Mouse (Mus musculus) brain, embryonic 14.5 days (tissue): ENCODE data around the gene Pelp1. TPM values are rescaled to one million over a fixed set of nuclear protein-coding genes. Genes with fewer than 3 reads are reported as not detected.
"Not testable (repeated sequence)": the region's sequence is repeated elsewhere in the genome, so short reads cannot be mapped to it uniquely, and the experiment has no call there.

ENCODE experiments used
- DNase-seq: peaks from one replicate; pipeline ENCODE4 v3.0.0-alpha.2; 2011; ENCODE audit warnings: low read depth
- CTCF ChIP-seq: fragments of 200-500 bp; IDR thresholded peaks from 2 replicates; pipeline ENCODE4 v1.5.1; 2012; ENCODE audit warnings: inconsistent platforms, mild to moderate bottlenecking, moderate library complexity, borderline replicate concordance; ENCODE audit not compliant: insufficient read depth, insufficient read length; ENCODE audit errors: extremely low read depth
- POLR2A ChIP-seq: fragments of 200-500 bp; IDR thresholded peaks from 2 replicates; pipeline ENCODE4 v1.6.1; 2012; ENCODE audit warnings: mild to moderate bottlenecking, inconsistent platforms, borderline replicate concordance; ENCODE audit not compliant: poor library complexity, insufficient read depth, insufficient read length, severe bottlenecking; ENCODE audit errors: extremely low read depth
- polyA plus RNA-seq: library from polyadenylated mRNA; depleted of rRNA; stranded (reverse); fragments of >200 nt; gene quantifications from 2 replicates; pipeline ENCODE4 v1.2.3, GENCODE M21; 2012

Gene Pelp1
- polyA plus RNA-seq, 1 experiment, result 34.2 TPM

GRCm38 (mm10) chr11:70440637-70441036 is 30.8 kb upstream of the Pelp1 start:
- DNase-seq, result no peak
- TF ChIP-seq CTCF (no peak), POLR2A (no peak)

DNA sequence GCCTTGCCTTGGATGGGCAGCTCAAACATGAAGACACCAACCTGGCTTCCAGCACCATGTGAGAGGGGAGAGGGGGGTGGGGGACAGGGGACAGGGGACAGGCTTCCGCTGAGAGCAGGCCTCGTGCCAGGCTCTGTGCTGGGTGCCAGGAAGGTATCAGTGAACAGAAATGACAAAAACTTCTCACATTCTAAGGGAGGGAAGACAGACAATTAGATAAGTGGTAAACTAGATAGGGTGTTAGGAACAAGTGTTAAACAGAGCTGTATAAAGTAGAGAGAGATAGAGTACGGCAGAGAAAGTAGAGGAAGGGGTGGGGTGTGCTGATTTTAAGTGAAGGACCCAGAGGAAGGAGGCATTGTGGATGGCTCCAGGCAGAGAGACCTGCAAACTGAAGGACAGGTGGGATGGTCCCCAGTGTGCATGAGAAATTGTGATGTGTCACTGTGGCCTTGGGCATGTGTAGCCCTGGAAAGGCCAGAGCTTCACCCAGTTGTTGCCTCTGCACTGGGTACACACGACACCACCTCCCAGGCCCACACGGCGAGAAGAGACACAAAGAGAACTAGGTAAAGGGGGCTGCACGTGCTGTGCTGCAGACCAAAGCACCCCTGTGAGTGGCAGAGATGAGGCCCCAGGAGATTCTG is 29.0 kb upstream of the Pelp1 start:
- TF ChIP-seq CTCF (no peak), POLR2A (no peak)

GRCm38 (mm10) chr11:70437426-70437825 is 27.6 kb upstream of the Pelp1 start:
- no peak for DNase-seq
- TF ChIP-seq CTCF (no peak), POLR2A (no peak)

More for the DNA sequence above, 29.0 kb upstream of the Pelp1 start:
- no peak for DNase-seq

DNA sequence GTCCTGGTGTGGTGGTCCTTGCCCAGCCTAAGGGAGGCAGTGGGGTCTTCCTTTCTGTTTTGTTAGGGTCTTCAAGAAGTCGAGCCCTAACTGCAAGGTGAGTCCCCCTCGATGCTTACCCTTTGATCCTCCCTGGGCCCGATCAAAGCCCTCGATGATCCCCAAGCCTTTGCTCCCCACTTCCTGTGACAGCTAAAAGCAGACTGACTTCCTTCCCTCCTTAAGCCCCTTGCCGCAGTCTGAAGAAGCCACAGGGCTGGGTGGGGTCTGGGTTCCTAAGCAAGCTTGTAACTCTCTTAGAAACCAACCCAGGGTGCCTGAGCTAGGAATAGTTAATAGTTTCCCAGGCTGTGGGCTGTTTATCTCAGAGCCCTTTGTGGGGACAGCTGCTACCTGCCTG is 25.6 kb upstream of the Pelp1 start:
- TF ChIP-seq CTCF (no peak), POLR2A (no peak)

GRCm38 (mm10) chr11:70433951-70434350 is 24.1 kb upstream of the Pelp1 start:
- DNase-seq, result no peak

More for the DNA sequence above, 25.6 kb upstream of the Pelp1 start:
- DNase-seq, result no peak

GRCm38 (mm10) chr11:70433569-70433943 is 23.7 kb upstream of the Pelp1 start:
- DNase-seq, result no peak
- TF ChIP-seq CTCF, result no peak
- TF ChIP-seq POLR2A, result no peak

More at GRCm38 (mm10) chr11:70433951-70434350, 24.1 kb upstream of the Pelp1 start:
- TF ChIP-seq CTCF (no peak), POLR2A (no peak)

DNA sequence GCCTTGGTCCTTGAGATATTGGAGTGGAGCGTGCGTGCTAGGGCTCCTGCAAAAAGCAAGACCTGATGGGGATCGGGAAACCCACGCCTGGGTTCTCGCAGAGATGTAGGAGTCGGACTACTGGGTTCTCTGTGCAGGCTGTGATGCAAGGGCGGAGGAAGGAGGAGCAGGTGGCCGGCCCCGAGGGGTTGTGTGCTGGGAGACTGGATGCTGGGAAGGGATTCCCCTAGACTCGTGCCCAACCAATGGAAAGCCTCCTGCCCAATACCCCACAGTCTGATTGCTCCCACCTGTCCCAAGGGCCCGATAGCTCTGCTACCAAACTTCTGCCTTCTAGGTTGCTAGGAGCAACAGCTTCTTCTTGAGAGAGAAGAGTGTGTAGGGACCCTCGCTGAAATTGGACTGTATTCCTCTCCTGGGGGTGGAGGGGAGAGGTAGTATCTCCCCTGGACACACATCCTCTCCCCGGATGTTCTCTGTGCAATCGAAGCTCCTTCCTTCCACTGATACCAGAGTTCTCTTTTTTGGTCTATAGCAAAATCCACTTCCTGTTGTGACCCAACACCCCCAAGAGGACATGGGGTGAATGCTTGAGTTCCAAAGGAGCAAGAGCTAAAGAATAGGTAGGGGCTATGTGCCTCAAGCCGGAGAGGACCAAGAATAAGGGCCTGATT is 23.2 kb upstream of the Pelp1 start:
- DNase-seq, result peak; percentile 70

DNA sequence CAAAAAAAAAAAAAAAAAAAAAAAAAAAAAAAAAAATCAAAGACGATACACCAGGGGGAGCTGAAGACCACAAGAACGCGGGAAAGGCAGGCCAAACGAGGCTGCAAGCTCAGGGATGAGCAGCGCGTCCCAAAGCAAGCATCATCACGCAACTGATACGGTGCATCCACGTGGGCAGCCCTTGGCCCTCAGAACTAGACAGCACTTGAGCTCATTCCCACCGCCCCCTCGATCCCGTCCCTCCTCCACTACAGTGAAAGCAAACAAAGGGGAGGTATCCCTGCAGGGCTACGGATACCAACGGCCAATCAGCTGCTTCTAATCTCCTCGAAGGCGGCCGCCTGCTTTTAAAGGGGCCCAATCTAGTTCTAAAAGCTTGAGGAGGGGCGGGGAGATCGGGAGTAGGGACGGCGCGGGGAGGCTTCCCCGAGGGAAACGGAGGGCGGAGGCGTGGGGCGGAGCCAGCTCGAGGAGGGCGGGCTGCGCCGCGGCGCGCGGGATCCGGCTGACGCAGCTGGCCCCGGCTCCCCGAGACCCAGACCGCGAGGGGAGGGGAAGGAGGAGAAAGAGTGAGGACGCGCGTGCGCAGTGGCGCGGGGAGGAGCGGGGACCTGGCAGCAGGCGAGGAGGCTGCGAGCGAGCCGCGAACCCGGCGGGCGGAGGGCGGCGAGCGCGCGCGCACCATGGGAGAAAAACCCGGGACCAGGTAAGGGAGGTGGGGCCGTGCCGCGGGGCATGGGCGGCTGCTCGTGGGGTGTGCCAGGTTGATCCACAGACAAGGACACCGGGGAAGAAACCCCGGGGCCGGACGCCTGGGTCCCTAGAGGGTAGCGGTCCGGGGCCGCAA is 22.4 kb upstream of the Pelp1 start, which contains the start of gene Arrb2:
TSS of gene Arrb2 (plus strand) at position 588 of the 847 bp plus-strand sequence.
- DNase-seq, result peak; percentile 99
- TF ChIP-seq POLR2A (peak; percentile 86), CTCF (peak; percentile 55)

More for the DNA sequence above, 23.2 kb upstream of the Pelp1 start:
- TF ChIP-seq POLR2A (no peak), CTCF (no peak)

DNA sequence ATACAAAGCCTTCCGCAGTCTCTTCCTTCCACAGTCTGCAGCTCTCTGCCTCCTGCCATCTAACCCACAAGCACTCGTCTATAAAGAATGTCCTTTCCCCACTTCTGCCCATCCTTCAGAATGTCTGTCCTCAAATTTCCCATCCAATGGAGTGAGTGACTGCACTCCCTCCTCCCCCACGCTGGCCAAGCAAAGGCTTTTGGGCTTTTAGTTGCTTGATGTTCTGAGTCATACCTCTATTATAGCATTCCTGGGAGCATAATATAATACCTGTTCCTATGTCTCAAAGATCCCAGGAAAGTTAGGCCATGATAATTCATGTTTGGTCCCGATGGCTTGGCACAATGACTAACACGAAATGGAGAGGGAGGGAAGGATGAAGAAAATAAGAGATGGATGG is 21.7 kb upstream of the Pelp1 start:
- no peak for DNase-seq
- no peak for TF ChIP-seq CTCF
- TF ChIP-seq POLR2A, result no peak

GRCm38 (mm10) chr11:70426598-70426997 is 16.8 kb upstream of the Pelp1 start:
- DNase-seq, result not testable (repeated sequence)

- TF ChIP-seq CTCF (no peak), POLR2A (no peak)
- DNase-seq, result no peak
Measured at GRCm38 (mm10) chr11:70419486-70419885, 9.7 kb upstream of the Pelp1 start.
